Mouse (Mus musculus): ENCODE results near the gene Eps8l2. TPM values are rescaled to one million over a fixed set of nuclear protein-coding genes. Genes with fewer than 3 reads are reported as not detected.
"Not testable (repeated sequence)": the region's sequence is repeated elsewhere in the genome, so short reads cannot be mapped to it uniquely, and the experiment has no call there.

Gene Eps8l2
- total and polyA plus RNA-seq, 3 experiments, result 2.6 to 3.0 (median 2.7) TPM

- DNase-seq, result not testable (repeated sequence)
Observed at GRCm38 (mm10) chr7:141407670-141408069, 69.0 kb downstream of the Eps8l2 start.

GRCm38 (mm10) chr7:141408833-141409232 is 70.2 kb downstream of the Eps8l2 start:
- peak; percentile 90 for DNase-seq

GRCm38 (mm10) chr7:141410631-141411030 is 72.0 kb downstream of the Eps8l2 start:
- DNase-seq, result no peak

GRCm38 (mm10) chr7:141411667-141412066 is 73.0 kb downstream of the Eps8l2 start:
- DNase-seq, result no peak

Other genes with a start within 250 kb of the Eps8l2 start
- gene Sigirr, start 238.3 kb upstream of the Eps8l2 start, total RNA-seq (2021), result 1 to 10 TPM; 2.8 to 5.3 TPM
- 6.7 and 8.7 TPM in 2 replicates for gene Sigirr, start 238.3 kb upstream of the Eps8l2 start, polyA plus RNA-seq (2012; rRNA removed)
- under 1 TPM in 1 of 2 experiments, not detected in 1; 0.17 TPM for gene Ano9, start 221.1 kb upstream of the Eps8l2 start, total RNA-seq (2021)
- gene Ano9, start 221.1 kb upstream of the Eps8l2 start, polyA plus RNA-seq (2012; rRNA removed), result 0.17 and 0.25 TPM in 2 replicates
- gene Ptdss2, start 216.5 kb upstream of the Eps8l2 start, total RNA-seq (2021), result 10 to 100 TPM; 27.7 to 37.9 TPM
- 38.2 and 41.7 TPM in 2 replicates for gene Ptdss2, start 216.5 kb upstream of the Eps8l2 start, polyA plus RNA-seq (2012; rRNA removed)
- gene Rnh1, start 166.0 kb upstream of the Eps8l2 start, total RNA-seq (2021), result 100 to 1,000 TPM; 301 to 302 TPM
- gene Rnh1, start 166.0 kb upstream of the Eps8l2 start, polyA plus RNA-seq (2012; rRNA removed), result 214 and 394 TPM in 2 replicates
- 10 to 100 TPM; 65.5 to 99.1 TPM for gene Hras, start 144.9 kb upstream of the Eps8l2 start, total RNA-seq (2021)
- 41.8 and 47.1 TPM in 2 replicates for gene Hras, start 144.9 kb upstream of the Eps8l2 start, polyA plus RNA-seq (2012; rRNA removed)
- gene Lrrc56, start 144.7 kb upstream of the Eps8l2 start, total RNA-seq (2021), result 1 to 10 TPM; 6.3 to 8.0 TPM
- gene Lrrc56, start 144.7 kb upstream of the Eps8l2 start, polyA plus RNA-seq (2012; rRNA removed), result 8.0 and 8.7 TPM in 2 replicates
- under 1 TPM; 0.17 TPM for gene Lmntd2, start 124.8 kb upstream of the Eps8l2 start, total RNA-seq (2021)
- gene Lmntd2, start 124.8 kb upstream of the Eps8l2 start, polyA plus RNA-seq (2012; rRNA removed), result 0.81 and 1.2 TPM in 2 replicates
- gene Rassf7, start 123.0 kb upstream of the Eps8l2 start, total RNA-seq (2021), result 1 to 10 TPM; 2.0 to 6.0 TPM
- gene Rassf7, start 123.0 kb upstream of the Eps8l2 start, polyA plus RNA-seq (2012; rRNA removed), result 14.1 and 18.1 TPM in 2 replicates
- gene Phrf1, start 110.1 kb upstream of the Eps8l2 start, total RNA-seq (2021), result 10 to 100 TPM; 61.0 to 64.5 TPM
- 23.5 and 33.7 TPM in 2 replicates for gene Phrf1, start 110.1 kb upstream of the Eps8l2 start, polyA plus RNA-seq (2012; rRNA removed)
- gene Irf7, start 72.4 kb upstream of the Eps8l2 start, total RNA-seq (2021), result 10 to 100 TPM in 1 of 2 experiments, 1 to 10 TPM in 1; 7.4 to 12.2 TPM
- gene Irf7, start 72.4 kb upstream of the Eps8l2 start, polyA plus RNA-seq (2012; rRNA removed), result 155 and 171 TPM in 2 replicates
- 10 to 100 TPM in 1 of 2 experiments, 1 to 10 TPM in 1; 1.9 to 17.1 TPM for gene Cdhr5, start 62.1 kb upstream of the Eps8l2 start, total RNA-seq (2021)
- 9.0 and 18.5 TPM in 2 replicates for gene Cdhr5, start 62.1 kb upstream of the Eps8l2 start, polyA plus RNA-seq (2012; rRNA removed)
- not detected for gene Sct, start 59.7 kb upstream of the Eps8l2 start, total RNA-seq (2021)
- 0.93 and 1.2 TPM in 2 replicates for gene Sct, start 59.7 kb upstream of the Eps8l2 start, polyA plus RNA-seq (2012; rRNA removed)
- under 1 TPM in 1 of 2 experiments, not detected in 1; 0.31 TPM for gene Drd4, start 46.9 kb upstream of the Eps8l2 start, total RNA-seq (2021)
- gene Drd4, start 46.9 kb upstream of the Eps8l2 start, polyA plus RNA-seq (2012; rRNA removed), result 0.62 and 12.1 TPM in 2 replicates
- 10 to 100 TPM; 27.8 to 30.5 TPM for gene Deaf1, start 11.2 kb upstream of the Eps8l2 start, total RNA-seq (2021)
- 18.7 and 34.4 TPM in 2 replicates for gene Deaf1, start 11.2 kb upstream of the Eps8l2 start, polyA plus RNA-seq (2012; rRNA removed)
- 10 to 100 TPM; 26.9 to 34.8 TPM for gene Tmem80, start 11.1 kb upstream of the Eps8l2 start, total RNA-seq (2021)
- 32.7 and 33.5 TPM in 2 replicates for gene Tmem80, start 11.1 kb upstream of the Eps8l2 start, polyA plus RNA-seq (2012; rRNA removed)
- gene Taldo1, start 53.3 kb downstream of the Eps8l2 start, total RNA-seq (2021), result 100 to 1,000 TPM; 640 to 700 TPM
- gene Taldo1, start 53.3 kb downstream of the Eps8l2 start, polyA plus RNA-seq (2012; rRNA removed), result 260 and 309 TPM in 2 replicates
- gene Gatd1, start 75.3 kb downstream of the Eps8l2 start, total RNA-seq (2021), result 10 to 100 TPM; 29.7 to 41.1 TPM
- 49.5 and 58.2 TPM in 2 replicates for gene Gatd1, start 75.3 kb downstream of the Eps8l2 start, polyA plus RNA-seq (2012; rRNA removed)
- gene Cend1, start 90.6 kb downstream of the Eps8l2 start, total RNA-seq (2021), result 1 to 10 TPM; 1.6 to 2.8 TPM
- 1.00 and 1.2 TPM in 2 replicates for gene Cend1, start 90.6 kb downstream of the Eps8l2 start, polyA plus RNA-seq (2012; rRNA removed)
- gene Slc25a22, start 99.0 kb downstream of the Eps8l2 start, total RNA-seq (2021), result 100 to 1,000 TPM; 125 to 172 TPM
- gene Slc25a22, start 99.0 kb downstream of the Eps8l2 start, polyA plus RNA-seq (2012; rRNA removed), result 234 and 236 TPM in 2 replicates
- gene Pidd1, start 105.1 kb downstream of the Eps8l2 start, total RNA-seq (2021), result 1 to 10 TPM; 1.4 to 1.5 TPM
- gene Pidd1, start 105.1 kb downstream of the Eps8l2 start, polyA plus RNA-seq (2012; rRNA removed), result 9.2 and 11.2 TPM in 2 replicates
- 1,000 to 10,000 TPM in 1 of 2 experiments, 100 to 1,000 TPM in 1; 577 to 1,228 TPM for gene Rplp2, start 108.5 kb downstream of the Eps8l2 start, total RNA-seq (2021)
- gene Rplp2, start 108.5 kb downstream of the Eps8l2 start, polyA plus RNA-seq (2012; rRNA removed), result 207 and 254 TPM in 2 replicates
- gene Pnpla2, start 116.3 kb downstream of the Eps8l2 start, total RNA-seq (2021), result 1,000 to 10,000 TPM in 1 of 2 experiments, 100 to 1,000 TPM in 1; 905 to 1,265 TPM
- gene Pnpla2, start 116.3 kb downstream of the Eps8l2 start, polyA plus RNA-seq (2012; rRNA removed), result 1,146 and 1,725 TPM in 2 replicates
- gene Cracr2b, start 122.2 kb downstream of the Eps8l2 start, total RNA-seq (2021), result 10 to 100 TPM; 10.3 to 12.4 TPM
- gene Cracr2b, start 122.2 kb downstream of the Eps8l2 start, polyA plus RNA-seq (2012; rRNA removed), result 42.0 and 54.5 TPM in 2 replicates
- 100 to 1,000 TPM; 325 to 452 TPM for gene Cd151, start 128.5 kb downstream of the Eps8l2 start, total RNA-seq (2021)
- 899 and 918 TPM in 2 replicates for gene Cd151, start 128.5 kb downstream of the Eps8l2 start, polyA plus RNA-seq (2012; rRNA removed)
- 100 to 1,000 TPM in 1 of 2 experiments, 10 to 100 TPM in 1; 84.4 to 140 TPM for gene Polr2l, start 136.3 kb downstream of the Eps8l2 start, total RNA-seq (2021)
- gene Polr2l, start 136.3 kb downstream of the Eps8l2 start, polyA plus RNA-seq (2012; rRNA removed), result 68.5 and 71.0 TPM in 2 replicates
- 100 to 1,000 TPM in 1 of 2 experiments, 10 to 100 TPM in 1; 47.8 to 125 TPM for gene Tspan4, start 136.4 kb downstream of the Eps8l2 start, total RNA-seq (2021)
- 227 and 256 TPM in 2 replicates for gene Tspan4, start 136.4 kb downstream of the Eps8l2 start, polyA plus RNA-seq (2012; rRNA removed)
- 10 to 100 TPM; 50.7 to 69.2 TPM for gene Chid1, start 201.0 kb downstream of the Eps8l2 start, total RNA-seq (2021)
- 34.7 and 37.4 TPM in 2 replicates for gene Chid1, start 201.0 kb downstream of the Eps8l2 start, polyA plus RNA-seq (2012; rRNA removed)
- 10 to 100 TPM; 51.3 to 70.1 TPM for gene Ap2a2, start 223.3 kb downstream of the Eps8l2 start, total RNA-seq (2021)
- gene Ap2a2, start 223.3 kb downstream of the Eps8l2 start, polyA plus RNA-seq (2012; rRNA removed), result 33.8 and 36.4 TPM in 2 replicates